Mouse (Mus musculus) neural tube, embryonic 13.5 days (tissue): ENCODE measurements around the gene Wwox. TPM values are rescaled to one million over a fixed set of nuclear protein-coding genes. Genes with fewer than 3 reads are reported as not detected.

Source experiments
- ATAC-seq: fragments of 200-750 bp; cut with Nextera tagmentation; 2 replicates; pipeline ENCODE4 v1.8.0; 2017; ENCODE audit warnings: low read depth, mild to moderate bottlenecking, moderate TSS enrichment, moderate library complexity
- H3K27ac ChIP-seq: fragments of 300-500 bp; sonication (generic); replicated peaks from 2 replicates; pipeline ENCODE4 v1.5.1; 2015; ENCODE audit warnings: moderate library complexity, mild to moderate bottlenecking, inconsistent platforms
- H3K27me3 ChIP-seq: fragments of 300-500 bp; sonication (generic); 2 replicates; pipeline ENCODE4 v1.6.1; 2015; ENCODE audit warnings: mild to moderate bottlenecking, inconsistent platforms
- H3K36me3 ChIP-seq: fragments of 300-500 bp; sonication (generic); 2 replicates; pipeline ENCODE4 v1.6.1; 2015; ENCODE audit warnings: mild to moderate bottlenecking, inconsistent platforms
- H3K4me1 ChIP-seq: fragments of 300-500 bp; sonication (generic); replicated peaks from 2 replicates; pipeline ENCODE4 v1.6.1; 2015; ENCODE audit warnings: inconsistent platforms
- H3K4me2 ChIP-seq: fragments of 300-500 bp; sonication (generic); 2 replicates; pipeline ENCODE4 v1.6.1; 2015; ENCODE audit warnings: inconsistent platforms, mild to moderate bottlenecking, moderate library complexity
- H3K4me3 ChIP-seq: fragments of 300-500 bp; sonication (generic); 2 replicates; pipeline ENCODE4 v1.5.1; 2015; ENCODE audit warnings: mild to moderate bottlenecking, inconsistent platforms
- H3K9ac ChIP-seq: fragments of 300-500 bp; sonication (generic); 2 replicates; pipeline ENCODE4 v1.6.1; 2015; ENCODE audit warnings: moderate library complexity, mild to moderate bottlenecking, inconsistent platforms
- H3K9me3 ChIP-seq: fragments of 300-500 bp; sonication (generic); 2 replicates; pipeline ENCODE4 v1.6.1; 2016; ENCODE audit warnings: inconsistent platforms
- WGBS: fragments of 180-500 bp; shearing (Covaris S2); methylation state at CpG from one replicate; pipeline ENCODE4 v1.1.7; 2015; 5-methylcytosine and 5-hydroxymethylcytosine counted together
- polyA plus RNA-seq: library from polyadenylated mRNA; unstranded; fragments of >200 nt; fragmentation: Nextera tagmentation; extraction: Ambion mirVana; gene quantifications from 2 replicates; pipeline ENCODE4 v1.2.1, GENCODE M21; 2015

Wwox gene
- polyA plus RNA-seq, 1 experiment from 2014 or later: 12.8 TPM

DNA sequence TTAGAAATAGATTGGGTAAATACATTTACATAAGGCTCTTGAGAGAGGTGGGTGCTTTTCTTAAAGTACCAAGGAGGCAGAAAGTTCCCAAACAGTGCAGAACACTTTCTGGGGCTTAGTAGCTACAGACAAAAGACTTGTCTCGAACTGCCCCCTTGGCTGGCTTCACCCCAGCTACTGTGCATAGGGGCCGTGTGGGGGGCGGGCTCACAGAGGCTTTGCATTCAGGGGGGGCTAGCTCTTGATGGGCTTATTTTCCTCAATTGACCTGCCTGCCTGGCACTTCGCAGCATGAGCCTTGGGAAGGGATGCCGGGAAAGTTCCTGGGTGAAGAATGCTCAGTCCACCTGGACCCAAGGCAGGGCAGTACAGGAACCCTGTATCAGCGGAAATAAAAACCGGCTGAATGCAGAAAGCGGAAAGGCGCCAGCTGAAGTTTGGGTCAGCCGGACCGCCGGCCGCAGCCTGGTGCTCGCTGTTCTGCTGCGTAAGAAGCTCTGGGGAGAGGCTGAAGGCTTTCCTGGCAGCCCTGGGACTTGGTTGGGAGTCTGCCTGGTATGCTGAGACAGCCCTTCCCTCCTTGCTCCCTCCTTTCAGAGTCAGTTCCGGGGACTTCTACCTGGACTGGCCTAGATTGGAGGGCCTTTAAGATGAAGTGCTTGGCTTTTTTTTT lies 918.3 kb downstream of the Wwox start:
- Histone ChIP-seq H3K4me2 (peak overlapping the region; percentile 11; the same call in 1 of the 2 replicates), H3K27me3 (peaks cover 3% of the 10 kb centered on the region; the same call in 1 of the 2 replicates), H3K36me3 (no peaks in the 10 kb centered on the region), H3K9me3 (0 out of 2 replicates have a peak, but pooled peaks cover 4% of the 10 kb centered on the region), H3K9ac (no peak overlapping the region), H3K4me1 (peaks cover 22% of the 10 kb centered on the region), H3K4me3 (no peak overlapping the region), H3K27ac (no peak overlapping the region)
- 42% methylated on average over 16 of the region's 16 CpGs for WGBS
- ATAC-seq: no peak

DNA sequence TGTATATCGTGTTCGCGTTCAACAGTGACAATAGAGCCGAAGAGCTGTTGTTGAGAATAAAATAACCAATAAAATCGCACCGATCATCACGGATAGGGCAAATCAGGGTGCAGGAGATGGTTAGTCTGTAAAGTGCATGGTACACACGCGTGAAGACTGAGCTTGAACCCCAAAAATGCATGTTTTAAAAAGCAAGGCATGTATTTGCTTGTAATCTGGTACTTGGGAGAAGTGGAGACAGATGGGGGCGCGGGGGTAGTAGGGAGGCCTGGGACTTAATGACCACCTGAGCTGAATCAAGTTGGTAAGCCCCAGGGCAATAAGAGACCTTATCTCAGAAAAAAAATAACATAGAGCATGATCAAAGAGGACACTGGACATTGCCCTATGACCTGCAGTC lies 919.0 kb downstream of the Wwox start:
- 90% methylated on average over 11 of the region's 11 CpGs for WGBS
- Histone ChIP-seq H3K9me3 (0 out of 2 replicates have a peak, but pooled peaks cover 4% of the 10 kb centered on the region), H3K4me1 (peaks cover 27% of the 10 kb centered on the region), H3K4me2 (no peak overlapping the region), H3K4me3 (no peak overlapping the region), H3K27me3 (peaks cover 3% of the 10 kb centered on the region; the same call in 1 of the 2 replicates), H3K36me3 (no peaks in the 10 kb centered on the region), H3K9ac (no peak overlapping the region), H3K27ac (no peak overlapping the region)
- ATAC-seq: no peak

DNA sequence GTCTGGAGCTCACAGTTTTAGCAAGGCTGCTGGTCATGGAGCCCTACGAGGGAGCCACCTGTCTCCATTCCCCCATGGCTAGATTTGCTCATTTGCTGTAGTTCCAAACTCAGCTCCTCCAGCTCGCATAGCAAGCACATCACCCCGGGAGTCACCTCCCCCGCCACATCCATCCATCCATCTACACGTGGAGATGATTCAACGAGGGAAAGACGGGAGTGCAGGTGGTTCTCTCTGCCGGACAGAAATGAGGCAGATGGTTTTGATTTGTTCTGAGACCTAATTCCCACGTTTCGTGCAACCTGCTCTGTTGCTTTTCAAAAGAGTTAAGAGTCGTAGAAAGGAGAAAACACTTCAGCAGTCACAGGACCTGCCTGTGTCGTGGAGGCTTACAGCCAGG lies 920.2 kb downstream of the Wwox start:
- H3K4me2 ChIP-seq: no peak overlapping the region
- peaks cover 27% of the 10 kb centered on the region for H3K4me1 ChIP-seq
- no peak overlapping the region for H3K4me3 ChIP-seq
- WGBS: 51% methylated on average over 12 of the region's 12 CpGs
- H3K27me3 ChIP-seq: peaks cover 3% of the 10 kb centered on the region; the same call in 1 of the 2 replicates
- no peaks in the 10 kb centered on the region for H3K36me3 ChIP-seq
- no peaks in the 10 kb centered on the region for H3K9me3 ChIP-seq
- no peak overlapping the region for H3K9ac ChIP-seq
- no peak overlapping the region for H3K27ac ChIP-seq
- ATAC-seq: no peak

DNA sequence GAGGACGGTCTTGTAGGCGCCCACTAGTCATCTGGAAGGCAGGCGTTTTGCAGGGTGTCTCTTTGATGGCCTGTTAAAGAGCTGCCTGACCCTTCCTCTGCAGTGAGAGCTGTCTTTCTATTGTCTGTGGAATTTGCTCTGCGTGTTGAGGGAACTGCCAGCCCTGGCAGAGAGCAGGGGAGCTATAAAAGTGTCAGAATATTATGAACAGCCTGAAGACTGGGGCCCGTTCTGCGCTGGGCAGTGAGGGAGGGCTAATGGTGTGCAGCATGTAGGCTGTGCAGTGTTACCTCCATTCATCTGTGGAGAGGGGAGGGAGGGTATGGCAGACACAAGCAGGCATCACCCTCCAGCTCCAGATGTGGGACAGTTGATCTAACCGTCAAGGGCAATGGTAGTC lies 923.1 kb downstream of the Wwox start:
- Histone ChIP-seq H3K9me3 (no peaks in the 10 kb centered on the region), H3K27me3 (peaks cover 3% of the 10 kb centered on the region; the same call in 1 of the 2 replicates), H3K9ac (no peak overlapping the region), H3K4me1 (peaks cover 27% of the 10 kb centered on the region), H3K4me2 (no peak overlapping the region), H3K36me3 (no peaks in the 10 kb centered on the region), H3K27ac (peak overlapping the region; percentile 71), H3K4me3 (no peak overlapping the region)
- ATAC-seq: peak; percentile 84
- 9% methylated on average over 7 of the region's 7 CpGs for WGBS

DNA sequence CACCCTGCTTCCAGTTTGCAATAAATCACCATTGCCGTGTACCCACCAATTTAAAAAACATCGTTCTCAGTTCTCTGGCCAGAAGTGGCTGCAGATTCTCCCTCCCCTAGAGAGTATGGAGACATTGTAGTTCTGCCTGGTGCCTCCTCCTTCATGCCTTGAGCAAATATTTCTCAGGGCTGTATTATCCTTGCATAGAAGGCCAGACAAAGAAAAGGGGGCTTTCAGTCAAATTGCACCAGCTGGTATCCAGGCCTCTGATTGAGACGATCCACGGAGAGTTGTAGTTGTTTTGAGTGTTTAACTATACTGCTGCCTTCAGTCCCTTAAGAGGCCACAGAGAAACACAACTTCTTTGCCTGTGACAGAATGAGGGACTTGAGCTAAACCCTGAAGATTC lies 935.5 kb downstream of the Wwox start:
- H3K4me3 ChIP-seq: no peak overlapping the region
- 3% methylated on average over 4 of the region's 4 CpGs for WGBS
- no peak overlapping the region for H3K27ac ChIP-seq
- no peaks in the 10 kb centered on the region for H3K9me3 ChIP-seq
- no peaks in the 10 kb centered on the region for H3K27me3 ChIP-seq
- H3K9ac ChIP-seq: no peak overlapping the region
- no peaks in the 10 kb centered on the region for H3K36me3 ChIP-seq
- no peak for ATAC-seq
- H3K4me2 ChIP-seq: no peak overlapping the region
- H3K4me1 ChIP-seq: peaks cover 18% of the 10 kb centered on the region

DNA sequence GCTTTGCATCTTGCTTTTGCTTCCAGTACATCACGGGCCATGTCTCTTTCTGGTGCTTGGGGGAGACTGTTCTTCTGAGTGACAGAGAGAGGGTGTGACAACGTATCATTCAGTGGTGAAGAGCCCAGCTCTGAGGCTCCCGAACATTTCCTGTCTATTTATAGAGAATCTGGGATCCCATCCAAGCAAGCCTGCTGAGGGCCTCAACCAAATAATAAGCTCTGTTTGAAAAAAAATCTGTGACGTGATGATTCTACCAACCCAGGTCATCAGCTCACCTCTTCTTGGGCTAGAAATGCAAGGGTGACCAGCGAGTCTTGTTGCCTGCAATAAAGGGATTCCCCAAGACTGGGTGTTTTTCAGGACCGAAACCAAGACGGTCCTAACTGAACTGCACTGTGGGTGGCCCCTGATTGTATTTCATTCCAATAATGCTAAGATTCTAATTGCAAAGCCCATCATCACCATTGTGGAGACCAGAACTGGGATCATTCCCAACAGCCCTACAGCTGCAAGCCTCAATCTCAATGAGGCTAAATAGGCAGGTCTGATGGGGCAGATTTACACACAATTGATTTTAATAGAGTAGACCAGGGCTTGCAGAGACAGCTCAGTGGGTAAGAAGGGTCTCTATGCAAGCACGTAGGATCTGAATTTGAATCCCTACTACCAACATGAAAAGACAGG lies 936.0 kb downstream of the Wwox start:
- Histone ChIP-seq H3K27me3 (no peaks in the 10 kb centered on the region), H3K4me2 (no peak overlapping the region), H3K9me3 (no peaks in the 10 kb centered on the region), H3K36me3 (no peaks in the 10 kb centered on the region), H3K4me1 (peaks cover 18% of the 10 kb centered on the region), H3K9ac (no peak overlapping the region), H3K4me3 (no peak overlapping the region), H3K27ac (no peak overlapping the region)
- no peak for ATAC-seq
- 57% methylated on average over 8 of the region's 8 CpGs for WGBS

DNA sequence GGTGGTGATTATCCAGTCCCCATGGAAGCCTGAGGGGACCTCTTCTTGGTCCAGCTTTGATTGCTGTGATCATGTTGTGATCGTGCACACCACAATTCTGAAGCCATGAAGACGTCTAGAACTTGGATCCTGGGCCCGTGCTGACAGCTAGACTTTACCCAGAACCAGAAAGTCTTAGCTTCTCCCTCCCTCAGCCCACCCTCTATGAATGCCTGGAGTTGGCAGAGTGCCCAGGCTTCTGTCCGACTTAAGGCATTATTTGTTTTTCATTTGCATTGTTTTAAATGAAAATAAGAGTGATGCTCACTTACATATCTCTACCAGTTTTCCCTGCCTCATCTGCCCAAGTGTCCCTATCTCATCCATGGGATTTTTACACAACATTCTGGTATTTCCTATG lies 937.9 kb downstream of the Wwox start:
- H3K4me1 ChIP-seq: peaks cover 18% of the 10 kb centered on the region
- H3K9me3 ChIP-seq: 0 out of 2 replicates have a peak, but pooled peaks cover 3% of the 10 kb centered on the region
- no peaks in the 10 kb centered on the region for H3K36me3 ChIP-seq
- no peak overlapping the region for H3K4me3 ChIP-seq
- WGBS: 55% methylated on average over 4 of the region's 4 CpGs
- H3K9ac ChIP-seq: no peak overlapping the region
- no peak overlapping the region for H3K4me2 ChIP-seq
- no peak overlapping the region for H3K27ac ChIP-seq
- H3K27me3 ChIP-seq: no peaks in the 10 kb centered on the region
- no peak for ATAC-seq

DNA sequence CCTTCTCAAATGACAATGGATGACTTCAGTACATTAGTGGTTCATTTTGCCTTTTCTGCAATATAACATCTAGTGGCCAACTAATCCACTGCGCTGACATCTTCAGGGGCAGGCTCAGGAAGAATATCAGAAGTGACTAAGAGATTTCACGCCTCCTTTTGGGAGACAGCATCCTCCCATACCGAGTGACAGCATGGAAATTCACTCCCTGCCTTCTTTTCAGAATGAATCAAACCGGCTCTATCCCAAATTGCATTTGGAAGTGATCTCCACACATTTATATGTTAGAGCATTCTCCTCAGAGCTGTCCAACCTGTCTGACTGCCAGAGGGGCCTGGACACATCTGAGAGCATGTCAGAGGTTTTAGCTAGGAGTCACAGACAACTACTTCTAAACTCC lies 940.6 kb downstream of the Wwox start:
- no peak overlapping the region for H3K27ac ChIP-seq
- no peak overlapping the region for H3K4me2 ChIP-seq
- no peak for ATAC-seq
- H3K4me3 ChIP-seq: no peak overlapping the region
- peaks cover 10% of the 10 kb centered on the region for H3K4me1 ChIP-seq
- no peaks in the 10 kb centered on the region for H3K36me3 ChIP-seq
- H3K9ac ChIP-seq: no peak overlapping the region
- no peaks in the 10 kb centered on the region for H3K27me3 ChIP-seq
- 80% methylated on average over 4 of the region's 4 CpGs for WGBS
- H3K9me3 ChIP-seq: 0 out of 2 replicates have a peak, but pooled peaks cover 3% of the 10 kb centered on the region

DNA sequence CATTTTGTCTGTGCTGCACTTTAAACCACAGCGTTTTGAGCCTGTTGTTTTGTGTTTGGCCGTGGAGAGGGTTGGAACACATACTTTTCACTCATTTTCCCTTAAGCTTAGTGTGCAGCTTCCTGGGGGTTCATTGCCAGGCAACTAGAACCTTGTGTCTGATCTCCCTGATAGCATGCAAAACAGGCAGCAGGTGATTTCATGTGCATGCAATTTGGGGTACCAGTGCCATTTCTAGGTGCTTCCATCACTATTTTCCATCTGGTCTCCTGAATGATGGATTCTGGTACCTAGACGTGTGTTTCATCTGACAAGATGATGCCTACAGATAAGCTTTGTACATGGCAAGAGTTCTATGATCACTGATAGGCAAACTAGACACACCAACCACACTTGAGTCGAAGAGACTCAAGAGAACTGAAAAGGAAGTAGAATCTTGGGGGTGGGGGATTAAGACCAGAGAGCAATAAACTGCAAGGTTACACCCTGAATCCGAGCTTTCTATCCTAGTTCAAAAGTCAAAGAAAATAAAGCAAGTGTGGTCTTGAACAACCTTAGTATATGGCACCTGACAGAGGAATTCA lies 951.6 kb downstream of the Wwox start:
- WGBS: 88% methylated on average over 5 of the region's 5 CpGs
- H3K9me3 ChIP-seq: no peaks in the 10 kb centered on the region
- no peak overlapping the region for H3K4me2 ChIP-seq
- H3K9ac ChIP-seq: no peak overlapping the region
- no peak overlapping the region for H3K27ac ChIP-seq
- no peak overlapping the region for H3K4me3 ChIP-seq
- no peak for ATAC-seq
- H3K27me3 ChIP-seq: no peaks in the 10 kb centered on the region
- H3K36me3 ChIP-seq: no peaks in the 10 kb centered on the region
- H3K4me1 ChIP-seq: no peaks in the 10 kb centered on the region

DNA sequence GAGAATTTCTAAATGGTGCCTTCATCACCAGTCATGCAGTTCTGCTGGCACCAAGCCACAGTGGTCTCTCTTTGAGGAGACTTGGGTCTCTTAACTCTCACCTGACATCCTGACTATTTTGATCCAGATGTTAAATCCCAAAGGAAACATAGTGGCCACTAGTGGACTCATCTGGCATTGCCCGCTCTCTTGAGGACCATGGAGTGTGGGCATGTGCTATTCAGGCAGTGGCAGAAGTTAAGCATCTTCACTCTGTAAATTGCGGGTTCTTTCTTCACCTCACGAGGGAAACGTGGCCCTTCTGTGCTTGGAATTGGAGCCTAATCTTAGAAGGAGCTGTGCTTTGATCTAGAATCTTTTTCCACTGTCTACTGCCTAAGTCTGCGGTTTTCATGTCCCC lies 956.4 kb downstream of the Wwox start:
- H3K27me3 ChIP-seq: no peaks in the 10 kb centered on the region
- H3K4me1 ChIP-seq: no peaks in the 10 kb centered on the region
- H3K4me3 ChIP-seq: no peak overlapping the region
- ATAC-seq: no peak
- no peaks in the 10 kb centered on the region for H3K9me3 ChIP-seq
- WGBS: 75% methylated on average over 5 of the region's 5 CpGs
- no peak overlapping the region for H3K4me2 ChIP-seq
- no peaks in the 10 kb centered on the region for H3K36me3 ChIP-seq
- no peak overlapping the region for H3K9ac ChIP-seq
- no peak overlapping the region for H3K27ac ChIP-seq

DNA sequence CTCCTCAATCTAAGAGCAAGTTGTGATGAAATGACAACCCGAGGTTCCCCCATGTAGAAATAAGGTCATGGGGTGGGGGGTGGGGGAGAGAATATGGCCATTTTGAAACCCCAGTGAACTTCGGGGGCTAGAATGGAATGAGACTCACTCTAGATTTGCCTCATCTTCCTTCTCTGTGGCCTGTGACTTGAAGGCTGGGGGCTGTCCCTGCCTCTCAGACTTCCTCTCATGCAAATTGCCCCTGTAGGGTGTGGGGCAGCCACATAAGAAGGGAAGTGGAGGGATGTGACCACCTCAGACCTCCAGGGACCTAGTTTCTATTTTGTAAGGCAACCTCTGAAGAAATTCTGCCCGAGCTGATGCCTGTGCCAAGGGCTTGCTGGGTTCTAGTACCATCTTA lies 958.5 kb downstream of the Wwox start:
- Histone ChIP-seq H3K9me3 (no peaks in the 10 kb centered on the region), H3K4me1 (no peaks in the 10 kb centered on the region), H3K27ac (no peak overlapping the region), H3K4me3 (no peak overlapping the region), H3K27me3 (no peaks in the 10 kb centered on the region), H3K4me2 (no peak overlapping the region), H3K36me3 (no peaks in the 10 kb centered on the region), H3K9ac (no peak overlapping the region)
- WGBS: 93% methylated on average over 3 of the region's 3 CpGs
- ATAC-seq: no peak

DNA sequence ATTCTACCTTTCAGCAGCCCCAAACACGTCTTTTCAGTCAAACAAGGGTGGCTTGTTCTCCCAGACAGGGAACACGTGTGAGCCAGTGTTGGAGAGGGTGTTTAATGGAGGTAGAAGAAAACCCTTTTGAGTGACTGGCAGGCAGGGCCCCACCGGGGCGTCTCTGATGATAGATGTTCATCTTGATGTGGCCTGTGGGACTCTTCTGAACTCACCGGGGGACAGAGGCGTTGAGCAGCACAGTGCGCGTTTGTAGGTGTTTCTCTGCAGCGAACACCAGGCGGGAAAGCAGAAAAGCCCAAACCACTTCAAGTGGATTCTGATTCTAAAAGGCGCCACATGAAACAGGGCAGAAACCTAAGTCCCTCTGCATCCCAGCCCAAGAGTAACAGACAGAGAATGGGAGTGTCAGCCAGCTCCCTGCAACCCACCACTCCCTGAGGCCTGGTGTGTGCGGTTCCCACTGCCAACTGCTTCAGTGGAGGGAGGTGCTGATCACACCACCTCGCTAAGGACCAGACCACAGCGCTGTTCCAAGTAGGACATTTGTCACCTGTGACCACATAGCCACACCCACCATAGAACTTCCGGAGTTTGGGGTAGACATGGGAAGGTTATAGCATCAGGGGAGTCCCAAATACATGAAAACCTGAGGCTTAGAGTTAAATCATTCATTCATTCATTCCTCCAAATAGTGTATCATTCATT lies 960.7 kb downstream of the Wwox start:
- no peak overlapping the region for H3K9ac ChIP-seq
- no peaks in the 10 kb centered on the region for H3K36me3 ChIP-seq
- H3K4me2 ChIP-seq: no peak overlapping the region
- no peak overlapping the region for H3K27ac ChIP-seq
- 71% methylated on average over 15 of the region's 15 CpGs for WGBS
- no peaks in the 10 kb centered on the region for H3K27me3 ChIP-seq
- H3K4me3 ChIP-seq: no peak overlapping the region
- no peaks in the 10 kb centered on the region for H3K9me3 ChIP-seq
- H3K4me1 ChIP-seq: no peaks in the 10 kb centered on the region
- no peak for ATAC-seq
